Mouse (Mus musculus) left cerebral cortex, adult 11 months (tissue): Measurements from ENCODE around the gene Mxd3.

ENCODE experiments used
- DNase-seq: peaks from one replicate; pipeline ENCODE4 v3.0.0; 2022; ENCODE audit warnings: low spot score

Gene Mxd3

GRCm38 (mm10) chr13:55329683-55330566 is at the start of gene Mxd3:
Gene Mxd3, minus strand, starts transcription at chr13:55329823.
- DNase-seq: no peak

- no peak for DNase-seq
Measured at GRCm38 (mm10) chr13:55378907-55379580, 49.4 kb upstream of the Mxd3 start.

- no peak for DNase-seq
Measured at GRCm38 (mm10) chr13:55375877-55376276, 46.3 kb upstream of the Mxd3 start.

GRCm38 (mm10) chr13:55374206-55374924 is 44.7 kb upstream of the Mxd3 start:
- DNase-seq: no peak

GRCm38 (mm10) chr13:55371740-55372139 is 42.1 kb upstream of the Mxd3 start:
- no peak for DNase-seq

- DNase-seq: peak; percentile 59
Measured at GRCm38 (mm10) chr13:55371007-55371681, 41.5 kb upstream of the Mxd3 start.

- no peak for DNase-seq
Measured at GRCm38 (mm10) chr13:55370234-55370633, 40.6 kb upstream of the Mxd3 start.

- DNase-seq: peak; percentile 51
Measured at GRCm38 (mm10) chr13:55369531-55370114, 40.0 kb upstream of the Mxd3 start, which contains the start of gene Rgs14. Gene Rgs14, plus strand, starts transcription at chr13:55369732.

- DNase-seq: no peak
Measured at GRCm38 (mm10) chr13:55368401-55368800, 38.8 kb upstream of the Mxd3 start.

GRCm38 (mm10) chr13:55362453-55363060 is 32.9 kb upstream of the Mxd3 start, which contains the start of gene Lman2:
Gene Lman2, minus strand, starts transcription at chr13:55362783.
- DNase-seq: peak; percentile 98

- DNase-seq: no peak
Measured at GRCm38 (mm10) chr13:55361974-55362452, 32.4 kb upstream of the Mxd3 start.

GRCm38 (mm10) chr13:55361145-55361544 is 31.5 kb upstream of the Mxd3 start:
- no peak for DNase-seq

GRCm38 (mm10) chr13:55346745-55347144 is 17.1 kb upstream of the Mxd3 start:
- no peak for DNase-seq

- no peak for DNase-seq
Measured at GRCm38 (mm10) chr13:55344286-55344685, 14.7 kb upstream of the Mxd3 start.

GRCm38 (mm10) chr13:55342469-55342868 is 12.8 kb upstream of the Mxd3 start:
- no peak for DNase-seq

GRCm38 (mm10) chr13:55339259-55339658 is 9.6 kb upstream of the Mxd3 start:
- DNase-seq: no peak

- no peak for DNase-seq
Measured at GRCm38 (mm10) chr13:55338131-55339054, 8.8 kb upstream of the Mxd3 start.

- DNase-seq: no peak
Measured at GRCm38 (mm10) chr13:55337341-55337975, 7.8 kb upstream of the Mxd3 start.

GRCm38 (mm10) chr13:55335701-55336100 is 6.1 kb upstream of the Mxd3 start:
- no peak for DNase-seq
